Mouse (Mus musculus) ES-E14 (cell line): ENCODE measurements around the gene Utp3. TPM values are rescaled to one million over a fixed set of nuclear protein-coding genes. Genes with fewer than 3 reads are reported as not detected.

Experiments
- DNase-seq: peaks from one replicate; pipeline ENCODE4 v3.0.0-alpha.2; 2013; ENCODE audit warnings: low read depth, low spot score
- H3K27ac ChIP-seq: 2 replicates; pipeline ENCODE4 v1.5.1; 2012; ENCODE audit warnings: low read depth, mild to moderate bottlenecking, low read length, moderate library complexity, mixed read lengths; ENCODE audit not compliant: poor library complexity, insufficient read depth, severe bottlenecking
- H3K36me3 ChIP-seq: 2 replicates; pipeline ENCODE4 v1.6.1; 2012; ENCODE audit warnings: mild to moderate bottlenecking, low read length, moderate library complexity, mixed read lengths; ENCODE audit not compliant: control insufficient read depth, poor library complexity, insufficient read depth, severe bottlenecking
- H3K4me1 ChIP-seq, 2 experiments: fragments of 150-350 bp in 1 of 2; sonication (generic) in 1 of 2; 2 replicates each; pipeline ENCODE4 v1.6.1; 2012; ENCODE audit warnings: low read length in 2 of 2, mild to moderate bottlenecking in 1 of 2, mixed read lengths in 1 of 2; ENCODE audit not compliant: control insufficient read depth in 2 of 2, insufficient read depth in 2 of 2, poor library complexity in 1 of 2
- H3K4me3 ChIP-seq, 2 experiments: fragments of 150-350 bp in 1 of 2; sonication (generic) in 1 of 2; 2 replicates each; pipeline ENCODE4 v1.5.1; 2012; ENCODE audit warnings: low read length in 2 of 2, low read depth in 1 of 2, mild to moderate bottlenecking in 1 of 2, mixed read lengths in 1 of 2; ENCODE audit not compliant: insufficient read depth in 1 of 2, poor library complexity in 1 of 2, severe bottlenecking in 1 of 2
- H3K9ac ChIP-seq: 2 replicates; pipeline ENCODE4 v1.6.1; 2012; ENCODE audit warnings: low read depth, mild to moderate bottlenecking, low read length, mixed read lengths; ENCODE audit not compliant: poor library complexity, insufficient read depth, severe bottlenecking
- H3K9me3 ChIP-seq: fragments of 150-350 bp; sonication (generic); 2 replicates; pipeline ENCODE4 v1.6.1; 2012; ENCODE audit warnings: low read depth, mild to moderate bottlenecking, low read length; ENCODE audit not compliant: control insufficient read depth, insufficient read depth
- CHD2 ChIP-seq: IDR thresholded peaks from 2 replicates; pipeline ENCODE4 v1.6.1; 2014; ENCODE audit warnings: mild to moderate bottlenecking, low read depth, low read length, inconsistent platforms
- HCFC1 ChIP-seq: IDR thresholded peaks from 2 replicates; pipeline ENCODE4 v1.6.1; 2012; ENCODE audit warnings: low read length, inconsistent platforms, borderline replicate concordance; ENCODE audit not compliant: insufficient read depth
- MAFK ChIP-seq: IDR thresholded peaks from 2 replicates; pipeline ENCODE4 v1.6.1; 2014; ENCODE audit warnings: mild to moderate bottlenecking, low read depth, low read length, inconsistent platforms; ENCODE audit not compliant: insufficient read depth
- ZC3H11A ChIP-seq: IDR thresholded peaks from 2 replicates; pipeline ENCODE4 v1.6.1; 2012; ENCODE audit warnings: low read depth, mild to moderate bottlenecking, inconsistent platforms, low read length, borderline replicate concordance
- ZNF384 ChIP-seq: IDR thresholded peaks from 2 replicates; pipeline ENCODE4 v1.6.1; 2012; ENCODE audit warnings: low read depth, low read length, inconsistent platforms
- in situ Hi-C, 2 experiments: fragments of 600-800 bp; cut with MboI; formaldehyde crosslinking; loops; one replicate each; pipeline ENCODE4 v1.15.1; 2025; ENCODE audit warnings: low sequenced_read_pairs in 2 of 2, inconsistent platforms in 1 of 2; ENCODE audit not compliant: unreplicated experiment in 2 of 2
- total RNA-seq: library from RNA; depleted of rRNA; stranded (reverse); fragments of 300-350 nt; gene quantifications from 2 replicates; pipeline ENCODE4 v1.2.3, GENCODE M21; 2012

Gene Utp3
- total RNA-seq, 1 experiment, result 71.0 TPM

GRCm38 (mm10) chr5:88562863-88563780 is 8.9 kb downstream of the Utp3 start:
- no peak for TF ChIP-seq ZC3H11A
- TF ChIP-seq CHD2, result no peak
- TF ChIP-seq HCFC1, result no peak
- TF ChIP-seq ZNF384, result peak; percentile 52; the same call in 1 of the 2 replicates
- TF ChIP-seq MAFK, result no peak
- in situ Hi-C loops, result no loop called here
- Histone ChIP-seq H3K36me3 (no peaks in the 10 kb centered on the region), H3K9ac (no peak overlapping the region), H3K27ac (no peak overlapping the region), H3K9me3 (no peaks in the 10 kb centered on the region), H3K4me3 (no peak overlapping the region), H3K4me1 (peaks cover 3 to 10% of the 10 kb centered on the region in 2 experiments)
- DNase-seq, result no peak

- Histone ChIP-seq H3K4me1 (peaks cover 4 to 10% of the 10 kb centered on the region in 2 experiments), H3K4me3 (peak within 1 kb of the TSS; percentile 89 to 99), H3K9ac (peak within 1 kb of the TSS; percentile 70), H3K9me3 (no peaks in the 10 kb centered on the region), H3K27ac (no peak within 1 kb of the TSS), H3K36me3 (no peaks in the 10 kb centered on the region)
- no peak for DNase-seq
- TF ChIP-seq ZNF384 (0 out of 2 replicates have a peak, but pooled peaks have one; percentile 40), CHD2 (no peak), MAFK (no peak), ZC3H11A (no peak)
- in situ Hi-C loops, result no loop called here
Observed at GRCm38 (mm10) chr5:88564501-88565147, 10.4 kb downstream of the Utp3 start, which contains the start of gene Rufy3. Gene Rufy3, plus strand, starts transcription at chr5:88565040.

GRCm38 (mm10) chr5:88565148-88566033 is 11.1 kb downstream of the Utp3 start:
- H3K27ac ChIP-seq, result no peak overlapping the region
- H3K36me3 ChIP-seq, result no peaks in the 10 kb centered on the region
- TF ChIP-seq HCFC1, result no peak
- TF ChIP-seq ZC3H11A, result no peak
- TF ChIP-seq ZNF384, result no peak
- no peak for TF ChIP-seq CHD2
- no peak for TF ChIP-seq MAFK
- no peaks in the 10 kb centered on the region for H3K9me3 ChIP-seq
- peak overlapping the region; percentile 70 for H3K9ac ChIP-seq
- no peak for DNase-seq
- peak overlapping the region; percentile 89 to 99 for H3K4me3 ChIP-seq
- peaks cover 7 to 14% of the 10 kb centered on the region in 2 experiments for H3K4me1 ChIP-seq
- in situ Hi-C loops, result no loop called here
